Mouse (Mus musculus): ENCODE data around the gene Selenbp2.

DNA sequence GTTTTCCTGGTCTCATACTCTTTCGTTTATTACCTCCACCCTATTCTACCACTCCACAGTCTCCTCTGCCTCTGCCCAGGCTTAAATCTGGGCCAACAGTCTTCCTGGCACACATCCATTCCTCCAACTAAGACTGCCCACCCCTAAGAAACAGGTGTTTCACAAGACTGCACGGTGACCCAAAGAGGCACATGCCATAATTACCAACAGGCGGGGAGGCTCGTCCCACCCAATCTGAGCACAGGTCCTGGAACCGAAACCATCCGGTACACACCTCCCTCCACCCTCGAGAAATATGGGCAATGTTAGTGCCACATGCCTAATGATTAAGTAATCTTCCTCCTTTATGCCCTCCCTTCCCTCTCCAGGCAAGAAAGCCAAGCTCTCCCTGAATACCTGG lies 42.9 kb upstream of the Selenbp2 start:
- TF ChIP-seq CTCF (IDR thresholded peaks at IDR 0.05; ENCODE audit: low read depth): no peak
- TF ChIP-seq EP300 (IDR thresholded peaks at IDR 0.05; ENCODE audit: low read depth): no peak

All from heart, postnatal 0 days (tissue).